Mouse (Mus musculus) megakaryocyte-erythroid progenitor cell, adult 5-6 weeks (primary cell): ENCODE data around the gene Inpp4a. TPM values are rescaled to one million over a fixed set of nuclear protein-coding genes. Genes with fewer than 3 reads are reported as not detected.

Source experiments
- ATAC-seq: replicated peaks from 2 replicates; pipeline ENCODE4 v1.8.0; 2016; ENCODE audit warnings: mild to moderate bottlenecking, inconsistent platforms; ENCODE audit not compliant: severe bottlenecking, poor library complexity, low FRiP score, low TSS enrichment
- total RNA-seq, 2 experiments: library from RNA; stranded (forward) in 1 of 2; stranded (reverse) in 1 of 2; fragments of 200-1000, 215-1000 nt in 1 of 2; fragments of >200 nt in 1 of 2; fragmentation: Nextera tagmentation in 1 of 2; gene quantifications; 2 replicates each; pipeline ENCODE4 v1.2.3; 2014 to 2017

Inpp4a gene
- total RNA-seq, 2 experiments from 2014 or later, result 1.8 to 4.3 TPM

DNA sequence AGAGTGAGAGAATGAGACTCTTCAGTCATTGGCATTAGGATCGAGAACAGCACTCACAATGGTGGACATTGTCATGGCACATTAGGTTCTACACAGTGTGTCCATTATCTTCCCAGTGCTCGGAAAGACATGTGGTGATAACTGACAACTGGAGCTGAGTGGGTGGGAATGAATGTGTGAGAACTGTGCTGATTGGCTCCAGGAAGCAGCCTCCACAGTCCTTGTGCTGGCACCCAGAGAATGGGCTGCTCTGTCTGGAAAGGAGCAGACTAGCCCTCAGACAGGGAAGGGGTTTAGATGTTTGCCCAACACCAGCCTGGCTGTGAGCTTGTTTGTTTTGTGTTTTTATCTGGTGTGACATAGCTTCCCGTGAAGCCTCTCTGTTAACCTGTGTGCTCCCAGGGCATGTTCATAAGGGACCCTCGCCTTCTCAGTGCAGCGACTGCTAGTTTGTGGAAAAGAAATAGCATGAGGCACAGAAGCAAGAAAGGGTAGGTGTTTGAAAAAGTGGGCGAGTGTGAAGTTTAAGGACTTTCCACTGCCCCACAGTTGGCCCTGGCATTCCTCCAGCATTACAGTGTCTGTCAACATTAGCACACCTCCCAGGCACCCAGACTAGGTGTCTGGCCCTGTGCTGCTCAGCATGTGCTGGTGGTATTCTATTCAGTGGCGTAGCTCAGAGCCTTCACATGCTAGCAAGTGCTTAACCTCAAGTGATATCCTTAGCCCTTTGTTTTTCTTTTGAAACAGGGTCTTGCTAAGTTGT is 51.4 kb downstream of the Inpp4a start:
- no peak for ATAC-seq

DNA sequence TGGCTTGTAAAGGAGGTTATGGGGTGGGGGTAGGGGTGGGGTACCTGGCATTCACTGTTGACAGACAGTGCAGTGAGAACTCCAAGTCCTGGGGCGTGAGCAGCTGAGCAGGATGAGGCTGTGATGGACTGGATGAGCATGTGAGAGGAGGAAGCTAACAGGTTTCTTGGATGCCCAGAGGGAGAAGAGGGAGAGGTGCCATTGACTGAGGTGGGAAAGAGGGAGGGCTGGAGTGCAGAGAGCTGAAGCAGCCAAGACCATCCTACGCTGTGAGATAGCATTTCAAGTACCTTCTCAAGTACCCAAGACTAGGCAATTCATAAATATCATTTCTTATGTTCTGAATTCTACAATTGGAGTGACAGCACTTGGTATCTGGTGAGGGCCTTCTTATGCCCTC is 52.3 kb downstream of the Inpp4a start:
- no peak for ATAC-seq

DNA sequence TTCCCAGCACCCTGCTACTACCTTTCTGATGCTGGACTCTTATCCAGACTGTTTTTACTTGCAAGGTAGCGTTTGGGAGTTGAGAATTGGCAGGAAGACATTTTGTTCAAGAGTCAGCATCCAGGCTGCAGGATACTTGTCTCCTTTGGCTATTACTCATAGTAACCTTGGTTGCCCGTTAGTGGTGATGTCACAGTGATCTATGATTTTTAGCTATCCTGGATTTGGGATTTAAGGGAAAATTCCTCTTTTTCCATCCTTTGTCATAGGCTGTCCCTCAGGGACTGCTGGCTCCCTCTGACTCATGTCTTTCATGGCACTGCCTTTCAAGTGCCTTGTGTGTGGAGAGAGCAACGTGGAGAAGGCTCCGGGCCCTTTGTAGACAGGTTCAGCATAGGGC is 53.8 kb downstream of the Inpp4a start:
- no peak for ATAC-seq

DNA sequence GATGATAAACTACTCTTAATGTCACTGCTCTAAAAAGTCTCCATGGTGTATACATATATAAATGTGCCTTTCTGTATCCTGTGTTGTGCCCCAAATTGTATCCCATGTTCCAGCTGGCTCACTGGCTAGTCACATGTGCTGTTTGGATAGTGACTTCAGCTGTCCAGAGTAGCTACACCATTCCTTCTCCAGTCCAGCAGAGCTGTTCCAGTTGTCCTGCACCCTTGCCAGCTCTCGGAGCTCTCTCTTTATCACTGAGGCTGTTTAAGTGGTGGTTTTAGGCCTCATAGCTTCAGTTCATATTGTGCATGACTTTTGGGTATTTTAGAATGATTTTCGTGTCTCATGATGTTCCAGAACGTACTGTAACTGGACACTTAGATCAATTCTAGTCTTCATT is 55.8 kb downstream of the Inpp4a start:
- ATAC-seq, result no peak

DNA sequence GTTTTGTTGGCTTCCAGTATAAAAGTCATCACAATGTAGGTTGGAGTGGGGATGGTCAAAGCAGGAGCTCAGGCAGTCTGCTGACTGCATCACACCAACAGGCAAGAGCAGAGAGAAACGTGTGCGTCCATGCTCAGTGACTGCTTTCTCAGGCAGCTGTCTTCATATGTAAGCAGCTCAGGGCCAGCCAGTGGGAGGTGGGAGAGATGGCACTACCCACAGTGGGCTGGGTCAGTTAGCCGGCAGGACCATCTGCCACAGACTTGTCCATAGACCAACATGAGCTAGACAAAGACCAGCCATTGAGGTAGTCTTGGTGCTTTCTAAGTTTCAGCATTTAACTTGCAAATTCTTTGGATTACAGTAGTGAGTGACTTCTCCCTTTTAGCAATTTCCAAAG is 56.6 kb downstream of the Inpp4a start:
- ATAC-seq, result no peak

DNA sequence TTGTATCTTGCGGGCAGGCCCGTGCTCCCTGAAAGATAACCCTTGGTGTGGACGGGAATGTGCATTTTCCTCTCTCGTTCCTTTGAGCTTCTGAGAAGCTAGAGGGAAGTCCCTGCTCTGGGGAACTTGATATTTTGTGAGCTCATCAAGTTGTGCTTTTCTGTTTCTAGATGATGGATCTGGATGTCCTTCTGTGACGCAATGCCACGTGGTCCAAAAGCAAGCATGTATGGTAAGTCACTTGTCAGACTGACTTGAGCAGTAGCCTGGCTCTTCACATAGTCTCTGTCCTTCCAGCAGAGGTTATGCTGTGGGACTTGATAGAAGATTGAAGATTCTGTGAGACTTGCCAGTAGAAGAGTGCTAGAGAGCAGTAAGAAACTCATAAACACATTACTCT is 57.5 kb downstream of the Inpp4a start:
- no peak for ATAC-seq

DNA sequence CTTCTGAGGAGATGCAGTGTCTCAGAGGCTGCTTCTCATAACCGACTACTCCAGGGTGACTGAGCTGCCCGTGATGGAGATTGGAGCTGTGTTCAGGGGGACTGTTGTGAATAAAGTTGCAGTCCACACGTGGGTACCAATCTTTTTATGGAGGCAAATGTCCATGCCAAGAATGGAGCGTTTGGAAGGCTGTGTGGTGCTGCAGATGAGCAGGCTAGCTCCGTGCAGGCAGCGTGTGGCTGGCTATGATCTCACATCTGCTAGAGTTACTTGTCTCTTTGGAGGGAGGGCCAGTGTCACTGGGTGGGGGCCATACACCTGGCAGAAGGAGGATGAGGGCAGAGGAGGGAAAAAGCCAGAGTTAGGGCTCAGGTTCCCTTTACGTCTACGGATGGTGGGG is 59.0 kb downstream of the Inpp4a start:
- ATAC-seq, result no peak

DNA sequence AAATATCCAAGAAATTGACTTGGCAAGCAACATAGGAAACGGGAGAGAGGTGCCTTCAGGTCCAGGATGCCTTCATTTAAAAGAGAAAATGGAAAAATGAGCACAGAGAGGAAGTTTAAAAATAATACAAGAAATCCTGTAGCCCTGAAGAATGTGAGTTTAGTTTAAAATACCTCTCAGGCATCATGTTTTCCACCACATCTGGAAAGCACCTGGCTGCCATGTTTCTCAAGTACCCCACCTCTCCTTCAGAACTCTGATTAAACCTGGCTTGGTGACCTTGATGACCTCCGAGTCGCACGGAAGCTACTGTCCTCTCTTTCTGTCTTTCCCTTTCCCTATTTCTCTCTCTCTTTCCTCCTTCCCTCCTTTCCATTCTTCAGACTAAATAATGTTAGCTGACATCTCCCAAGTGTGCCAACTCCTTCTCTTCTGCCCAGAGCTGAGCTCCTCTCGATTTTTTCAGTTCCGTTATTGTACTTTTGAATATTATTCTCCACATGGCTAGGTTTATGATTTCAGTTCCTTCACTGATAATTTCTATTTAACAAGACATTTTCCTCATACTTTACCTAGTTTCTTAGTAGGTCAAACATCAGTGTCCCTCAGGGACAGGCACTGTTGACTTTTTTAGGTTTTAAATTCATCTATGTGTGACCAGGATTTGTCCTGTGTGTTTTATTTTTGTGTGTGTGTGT is 59.9 kb downstream of the Inpp4a start:
- ATAC-seq, result no peak

DNA sequence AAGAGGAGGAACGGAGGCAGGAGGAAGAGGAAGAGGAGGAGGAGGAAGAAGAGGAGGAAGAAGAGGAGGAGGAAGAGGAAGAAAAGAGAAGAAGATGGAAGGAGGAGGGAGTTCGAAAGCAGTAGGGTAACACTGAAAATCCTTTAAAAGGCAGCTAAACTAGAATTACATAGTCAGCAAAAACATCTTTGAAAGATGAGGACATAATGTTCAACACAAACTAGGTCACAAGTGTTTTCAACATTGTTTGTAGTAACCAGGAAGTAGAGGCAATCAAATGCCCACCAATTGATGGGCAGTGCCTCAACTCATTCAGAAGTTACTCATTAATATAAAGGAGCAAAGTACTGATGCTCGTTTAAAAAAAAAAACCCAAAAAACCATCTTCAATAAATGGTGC is 61.1 kb downstream of the Inpp4a start:
- ATAC-seq, result no peak

DNA sequence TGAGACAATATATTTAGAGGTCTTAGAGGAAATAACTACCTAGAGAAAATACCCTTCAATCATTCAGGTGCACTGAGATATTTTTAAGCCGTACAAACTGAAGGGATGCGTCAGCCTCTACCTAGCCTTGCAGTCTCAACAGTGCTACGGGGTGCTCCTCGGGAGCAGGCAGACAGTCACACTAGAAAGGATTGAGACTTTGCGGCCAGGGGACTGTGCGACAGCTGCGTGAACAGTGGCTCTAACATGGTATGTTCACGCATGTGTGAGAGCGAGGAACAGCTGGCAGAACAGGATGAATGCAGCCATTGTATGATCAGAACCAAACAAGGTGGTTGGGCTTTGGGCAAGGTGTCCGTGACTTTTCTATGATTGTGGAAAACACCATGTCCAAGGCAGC is 63.1 kb downstream of the Inpp4a start:
- no peak for ATAC-seq

DNA sequence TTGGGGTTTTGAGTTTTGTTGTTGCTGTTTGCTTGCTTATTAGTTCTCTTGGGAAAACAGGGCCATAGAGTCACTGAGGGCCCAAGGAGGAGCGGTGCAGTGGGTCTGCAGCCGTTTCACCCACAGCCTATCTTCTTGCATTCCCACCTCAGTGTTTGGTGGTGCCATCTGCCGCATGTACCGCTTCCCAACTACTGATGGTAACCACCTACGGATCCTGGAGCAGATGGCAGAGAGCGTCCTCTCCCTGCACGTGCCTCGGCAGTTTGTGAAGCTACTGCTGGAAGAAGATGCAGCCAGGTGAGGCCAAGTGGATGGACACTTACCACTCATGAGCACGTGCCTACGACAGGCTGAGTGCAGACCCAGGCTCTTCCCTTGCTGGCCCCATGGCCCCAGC is 68.5 kb downstream of the Inpp4a start:
- no peak for ATAC-seq

DNA sequence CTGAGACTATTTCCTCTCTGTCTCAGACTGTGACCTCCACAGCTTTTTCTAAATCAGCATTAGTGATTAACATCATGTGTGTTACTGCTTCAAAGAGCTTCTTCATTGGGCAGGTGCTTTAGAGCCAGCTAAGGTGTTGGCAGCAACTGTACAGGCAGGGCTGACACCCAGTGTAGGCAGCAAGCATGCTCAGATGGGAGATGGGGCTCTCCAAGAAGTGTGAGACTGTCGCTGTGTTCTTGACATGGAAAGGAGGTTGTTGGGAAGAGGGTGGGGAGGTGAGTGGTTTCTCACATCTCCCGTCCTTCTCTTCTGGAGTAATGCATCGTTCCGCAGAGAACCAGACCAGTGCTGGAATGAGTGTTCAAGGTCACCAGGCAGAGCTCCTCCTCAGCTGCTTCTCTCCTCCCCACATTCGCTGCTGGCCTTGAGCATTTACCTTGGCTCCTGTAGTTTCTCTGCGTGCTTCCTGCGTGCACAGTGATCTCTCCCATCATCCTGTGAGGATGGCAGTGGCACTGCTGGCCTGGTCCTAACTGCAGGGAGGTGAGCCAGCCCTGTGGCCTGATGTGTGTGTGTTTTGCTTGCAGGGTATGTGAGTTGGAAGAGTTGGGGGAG is 69.2 kb downstream of the Inpp4a start:
- ATAC-seq, result no peak

DNA sequence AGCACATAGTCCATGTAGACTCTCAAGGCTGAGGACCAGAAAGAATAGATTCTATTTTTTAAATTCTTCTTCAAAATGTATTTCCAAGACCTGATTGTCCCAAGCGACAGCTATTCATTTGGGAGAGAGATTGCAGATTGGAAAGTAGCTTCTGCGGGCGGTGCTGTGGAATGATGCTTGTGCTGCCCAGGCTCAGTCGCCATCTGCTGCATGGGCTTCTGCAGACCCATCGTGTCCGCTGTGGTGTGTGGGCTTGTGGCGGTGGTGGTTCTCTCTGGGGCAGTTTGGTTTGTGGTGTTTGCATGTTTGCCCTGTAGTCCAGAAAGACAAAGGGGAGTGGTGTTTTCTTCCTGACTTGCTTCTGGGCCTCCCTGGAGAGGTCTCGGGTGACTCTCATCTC is 76.5 kb downstream of the Inpp4a start:
- ATAC-seq, result no peak

DNA sequence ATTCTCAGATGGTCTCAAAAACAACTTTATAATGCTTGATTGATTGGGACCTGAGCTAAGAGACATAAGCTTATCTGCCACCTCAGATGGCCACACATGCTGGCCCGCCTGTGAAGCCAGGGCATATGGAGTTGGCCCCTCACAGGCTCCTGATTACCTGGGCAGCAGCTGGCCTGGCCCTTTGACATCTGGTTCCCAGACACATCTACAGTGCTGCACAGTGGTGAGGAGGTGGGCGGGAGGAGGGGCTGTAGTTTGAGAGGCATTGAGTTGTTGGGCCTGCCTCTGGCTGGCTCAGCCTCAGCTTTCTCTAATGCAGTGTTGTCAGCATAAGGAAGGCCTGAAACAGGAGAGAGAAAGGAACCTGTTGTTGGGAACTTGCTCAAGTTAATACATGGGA is 77.1 kb downstream of the Inpp4a start:
- no peak for ATAC-seq

DNA sequence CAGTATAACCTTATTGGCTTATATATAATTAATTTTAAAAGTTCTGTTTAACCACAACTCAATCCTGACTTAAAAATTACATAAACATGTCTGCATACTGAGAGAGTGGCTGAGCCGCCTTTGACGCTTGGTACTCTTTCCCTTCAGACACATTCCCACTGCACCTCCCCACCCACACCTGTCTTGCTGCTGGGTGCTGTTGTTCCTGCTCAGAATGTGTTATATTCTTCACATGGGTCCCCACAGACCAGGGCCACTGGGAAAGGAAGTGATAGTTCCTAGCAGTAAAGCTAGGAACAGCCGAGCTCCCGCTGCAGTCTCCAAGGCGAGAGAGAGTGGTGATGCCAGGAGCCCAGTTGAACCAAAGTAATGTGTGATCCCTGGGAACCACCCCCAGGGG is 78.4 kb downstream of the Inpp4a start:
- no peak for ATAC-seq

DNA sequence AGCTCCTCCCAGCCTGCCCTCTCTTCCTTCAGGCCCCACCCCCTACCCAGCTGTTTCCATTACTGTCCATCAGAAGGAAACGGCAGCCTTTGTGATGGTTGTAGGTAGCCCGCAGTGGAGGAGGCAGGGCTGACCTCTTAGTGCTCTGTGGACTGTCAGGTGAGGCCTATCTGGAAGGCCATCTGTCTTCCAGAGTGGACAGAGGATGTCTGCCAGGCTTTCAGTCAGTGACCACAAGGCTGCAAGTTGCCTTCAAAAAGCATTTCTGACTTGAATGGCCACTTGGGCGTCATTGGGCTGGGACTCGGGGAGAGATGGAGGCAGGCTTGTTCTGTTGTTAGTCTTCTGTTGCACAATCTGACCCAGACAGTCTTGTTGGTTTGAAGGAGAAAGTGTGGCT is 79.9 kb downstream of the Inpp4a start:
- no peak for ATAC-seq

DNA sequence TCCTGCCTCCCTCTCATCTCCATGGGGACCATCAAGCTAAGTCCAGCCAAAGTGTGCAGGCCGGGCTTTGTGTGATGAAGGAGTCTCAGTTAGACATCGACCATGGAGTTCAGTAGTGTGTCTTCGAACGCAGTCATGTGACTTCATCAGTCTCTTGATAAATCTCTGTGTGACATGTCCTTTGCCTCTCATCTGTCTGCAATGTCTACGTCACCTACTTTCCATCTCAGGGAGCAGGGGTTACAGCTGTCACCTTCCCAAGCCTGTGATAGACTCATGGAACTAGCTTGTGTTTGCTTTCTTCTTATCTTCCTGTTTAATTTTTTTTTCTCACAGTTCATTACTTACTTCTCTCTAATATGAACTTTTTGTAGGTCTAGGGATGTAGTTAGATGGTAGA is 81.2 kb downstream of the Inpp4a start:
- no peak for ATAC-seq

DNA sequence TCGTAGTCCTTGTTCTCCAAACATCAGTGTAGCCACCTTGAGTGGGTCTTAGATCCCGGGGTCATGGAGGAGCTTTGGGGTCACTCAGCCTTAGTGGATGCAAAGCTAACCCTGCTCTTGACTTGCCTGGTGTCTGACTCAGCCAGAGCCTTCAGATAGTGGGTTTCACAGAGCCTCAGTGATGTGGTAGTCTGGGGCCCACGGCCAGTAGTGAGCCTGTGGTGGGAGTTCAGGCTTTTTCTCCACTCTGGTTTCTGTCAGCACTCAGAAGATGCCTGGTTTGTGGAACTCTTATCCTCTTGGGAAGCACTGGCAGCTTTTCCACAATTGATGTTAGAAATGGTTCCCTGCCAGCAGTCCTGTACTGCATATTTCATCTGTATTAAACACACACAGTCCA is 84.6 kb downstream of the Inpp4a start:
- ATAC-seq, result no peak

DNA sequence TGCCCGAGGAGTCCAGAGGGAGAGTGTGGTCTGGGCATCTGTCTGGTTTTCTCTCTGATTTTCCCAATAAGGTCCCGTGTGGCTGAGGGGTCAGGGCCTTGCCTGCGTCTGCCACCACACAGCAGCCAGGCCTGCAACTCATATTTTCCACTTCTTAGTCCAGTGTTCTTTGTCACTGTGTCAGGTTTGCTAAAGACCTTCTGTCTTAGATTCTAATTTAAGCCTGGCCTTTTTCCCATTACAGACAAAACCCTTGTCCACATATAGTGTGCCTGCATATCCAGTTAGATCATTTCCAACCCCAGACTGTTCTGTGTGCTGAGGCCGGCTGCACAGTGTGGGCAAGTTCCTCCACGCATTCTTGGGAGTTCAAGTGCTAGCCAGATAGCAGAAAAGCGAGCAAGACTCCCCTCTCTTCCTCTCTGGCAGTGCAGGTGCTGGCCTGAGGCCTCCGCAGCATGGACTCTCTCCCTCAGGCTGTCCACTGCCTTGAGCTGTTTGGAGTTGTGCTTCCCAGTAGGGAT is 86.8 kb downstream of the Inpp4a start:
- no peak for ATAC-seq

DNA sequence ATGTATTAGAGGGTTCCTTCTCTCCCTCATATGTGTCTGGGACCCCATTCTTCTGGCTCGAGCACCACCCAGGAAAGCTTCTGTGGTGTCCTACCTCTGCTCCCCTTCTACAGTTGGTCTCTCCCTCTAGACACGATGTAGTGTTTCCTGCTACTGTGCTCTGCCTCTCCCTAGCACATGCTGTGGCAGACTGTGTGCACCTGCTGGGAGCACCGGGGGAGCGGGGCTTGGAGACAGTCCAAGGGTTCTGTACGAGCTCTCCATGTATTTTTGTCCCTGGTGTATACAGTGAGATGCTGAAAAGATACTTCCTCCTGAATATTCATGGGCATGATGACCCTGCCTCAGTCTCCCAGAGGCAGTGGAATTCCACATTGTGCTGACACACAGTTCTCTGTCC is 93.5 kb downstream of the Inpp4a start:
- no peak for ATAC-seq

DNA sequence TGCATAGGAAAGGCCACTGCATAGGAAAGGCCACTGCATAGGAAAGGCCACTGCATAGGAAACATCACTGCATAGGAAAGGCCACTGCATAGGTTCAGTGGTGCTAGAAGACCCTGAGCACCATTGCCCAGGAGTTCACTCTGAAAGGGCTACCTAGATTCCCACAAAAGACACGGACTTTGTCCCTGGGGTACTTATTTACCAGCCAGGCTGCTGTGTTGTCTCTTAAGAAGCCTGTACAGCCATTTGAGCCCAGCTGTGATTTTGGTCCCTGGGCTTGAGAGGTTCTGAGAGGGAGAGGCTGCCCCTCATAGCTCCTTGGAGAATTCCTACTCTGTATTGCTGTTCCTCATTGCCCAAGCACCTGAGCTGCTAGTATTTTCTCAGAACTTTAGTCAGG is 96.8 kb downstream of the Inpp4a start:
- ATAC-seq, result no peak
